Mouse (Mus musculus) lung, adult 18-20 months (tissue): ENCODE data around the gene Ttc28.
A peak's percentile ranks its signal among the peaks of the same experiment; 100 is the strongest.

ENCODE experiments used
- DNase-seq, 2 experiments: peaks; one replicate each; pipeline ENCODE4 v3.0.0; 2022; ENCODE audit warnings: mixed read lengths in 2 of 2

Ttc28 gene

DNA sequence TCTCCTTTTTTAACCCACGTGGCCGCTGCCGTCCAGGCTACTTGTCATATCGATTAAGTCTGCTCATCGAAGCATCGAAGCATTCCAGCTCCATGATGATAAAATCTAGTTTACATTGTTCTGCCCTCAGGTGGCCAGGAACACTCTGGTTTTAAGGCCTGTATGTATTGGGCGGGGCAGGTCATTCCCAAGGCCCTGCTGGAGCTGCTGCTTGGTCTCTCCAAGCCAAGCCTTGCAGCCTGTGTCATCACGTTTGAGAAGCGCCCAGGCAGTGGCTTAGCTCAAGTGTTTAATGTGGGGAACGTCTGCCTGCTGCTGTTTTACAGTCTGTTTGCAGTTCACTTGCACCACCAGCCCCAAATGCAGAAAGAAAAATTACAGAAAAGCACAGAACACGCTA lies 132.5 kb downstream of the Ttc28 start:
- no peak for DNase-seq

- no peak for DNase-seq
Observed at GRCm38 (mm10) chr5:111012587-111012986, 133.0 kb downstream of the Ttc28 start.

DNA sequence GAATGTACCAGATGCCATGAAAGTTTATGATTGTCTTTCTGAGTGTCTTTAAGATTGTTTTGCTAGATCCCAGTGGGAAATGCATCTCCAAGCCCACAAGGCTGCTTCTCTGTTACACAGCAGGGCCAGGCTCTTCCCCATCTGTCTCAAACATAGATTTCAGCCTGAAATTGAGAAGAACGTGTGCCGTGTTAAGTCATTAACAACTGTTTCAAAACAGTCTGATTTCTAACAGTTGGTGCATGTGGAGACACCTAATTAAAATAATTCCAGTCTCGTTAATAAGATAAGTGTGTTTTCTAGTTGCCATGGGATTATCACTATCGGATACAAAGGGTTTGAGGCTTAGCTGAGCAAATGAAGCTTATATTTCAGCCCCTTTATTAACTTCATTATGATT lies 135.4 kb downstream of the Ttc28 start:
- no peak for DNase-seq

- DNase-seq, result peak; percentile 21 to 43
Observed at GRCm38 (mm10) chr5:111017319-111017718, 137.7 kb downstream of the Ttc28 start.

- DNase-seq, result no peak
Observed at GRCm38 (mm10) chr5:111022339-111022738, 142.7 kb downstream of the Ttc28 start.

DNA sequence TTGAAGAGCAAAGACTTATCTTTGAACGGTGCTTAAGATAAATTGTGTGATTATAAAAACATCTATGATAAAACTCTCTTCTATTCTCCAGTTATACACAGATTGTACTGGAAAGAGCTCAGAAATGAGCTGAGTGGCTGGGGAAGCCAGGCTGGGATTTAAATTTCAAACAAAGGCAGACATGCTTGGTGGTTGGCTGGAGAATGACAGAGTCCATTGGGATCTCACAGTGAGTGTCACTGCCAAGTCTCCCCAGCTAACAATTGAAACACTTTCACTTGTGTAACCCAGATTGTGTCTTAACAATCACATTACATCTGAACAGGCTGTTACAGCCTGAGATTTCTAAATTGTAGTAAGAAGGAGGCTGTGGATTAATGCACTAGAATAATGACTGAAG lies 143.3 kb downstream of the Ttc28 start:
- DNase-seq, result no peak

GRCm38 (mm10) chr5:111024621-111025020 lies 145.0 kb downstream of the Ttc28 start:
- no peak for DNase-seq

GRCm38 (mm10) chr5:111025476-111025875 lies 145.9 kb downstream of the Ttc28 start:
- DNase-seq, result no peak

DNA sequence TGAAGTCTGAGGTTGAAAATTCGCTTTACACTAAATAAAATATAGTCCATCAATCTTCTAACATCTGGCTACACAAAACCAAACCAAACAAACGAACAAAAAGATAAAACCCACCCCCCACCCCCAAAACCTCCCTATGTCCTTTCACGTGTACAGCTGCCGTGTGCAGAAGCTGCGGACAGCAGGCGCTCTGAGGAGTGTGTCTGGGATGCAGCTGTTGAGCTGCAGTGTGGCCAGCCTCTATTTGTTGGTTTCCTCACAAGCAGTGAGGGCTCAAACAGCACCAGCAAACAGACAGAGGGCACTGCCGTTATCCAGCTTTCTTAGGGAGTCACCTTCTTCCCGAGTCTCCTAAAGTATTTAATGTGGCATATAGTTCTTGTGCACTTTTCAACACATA lies 146.6 kb downstream of the Ttc28 start:
- no peak for DNase-seq

- no peak for DNase-seq
Observed at GRCm38 (mm10) chr5:111028340-111028739, 148.7 kb downstream of the Ttc28 start.

DNA sequence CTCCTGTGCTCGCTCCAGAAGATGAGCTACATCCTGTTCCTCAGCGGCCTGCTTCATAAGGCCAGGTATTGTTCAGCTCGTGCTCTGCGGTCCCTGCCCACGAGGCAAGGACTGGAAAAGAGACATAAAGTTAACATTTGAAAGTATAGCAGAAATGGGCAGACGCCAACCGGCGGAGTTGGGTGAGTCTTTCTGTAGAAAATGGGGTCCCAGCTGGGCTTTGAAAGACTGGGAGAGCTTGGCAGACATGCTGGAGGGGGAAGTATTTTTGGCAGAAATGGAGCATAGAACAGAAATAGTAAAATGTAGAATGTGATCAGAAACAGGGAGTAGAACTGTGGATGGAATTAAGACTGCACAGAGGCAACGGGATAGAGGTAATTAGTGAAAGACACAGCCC lies 149.3 kb downstream of the Ttc28 start:
- no peak for DNase-seq

DNA sequence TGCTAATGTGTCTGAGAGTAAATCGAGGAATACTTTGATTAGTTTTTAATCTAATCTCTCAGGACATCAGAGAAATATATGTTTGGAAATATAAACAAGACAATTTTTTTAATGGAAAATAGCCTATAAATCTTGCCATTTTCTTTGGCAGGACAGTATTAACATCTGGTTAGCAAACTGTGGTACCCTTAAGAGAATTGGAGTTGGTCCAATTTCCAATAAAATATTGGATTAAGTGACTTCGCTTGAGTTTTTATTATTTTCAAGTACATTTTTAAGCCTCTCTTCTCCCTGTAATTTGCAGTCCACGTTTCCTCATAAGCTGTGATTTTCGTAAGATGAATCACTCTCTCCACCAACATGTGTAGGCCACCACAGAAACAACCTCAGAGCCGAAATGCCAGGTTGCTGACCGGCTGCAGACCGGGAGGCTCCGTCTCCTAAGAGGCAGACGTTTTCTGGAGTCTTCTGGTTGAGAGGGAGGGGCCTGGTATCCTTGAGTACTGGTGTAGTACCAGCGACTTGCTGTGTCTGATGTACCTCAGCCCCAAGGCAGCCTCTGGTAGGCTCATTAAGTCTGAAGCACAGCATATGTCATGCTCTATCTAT lies 153.2 kb downstream of the Ttc28 start:
- no peak for DNase-seq

- DNase-seq, result peak in 1 of 2 experiments; percentile 38
Observed at GRCm38 (mm10) chr5:111033489-111033888, 153.9 kb downstream of the Ttc28 start.

GRCm38 (mm10) chr5:111037123-111037748 lies 157.6 kb downstream of the Ttc28 start:
- no peak for DNase-seq

DNA sequence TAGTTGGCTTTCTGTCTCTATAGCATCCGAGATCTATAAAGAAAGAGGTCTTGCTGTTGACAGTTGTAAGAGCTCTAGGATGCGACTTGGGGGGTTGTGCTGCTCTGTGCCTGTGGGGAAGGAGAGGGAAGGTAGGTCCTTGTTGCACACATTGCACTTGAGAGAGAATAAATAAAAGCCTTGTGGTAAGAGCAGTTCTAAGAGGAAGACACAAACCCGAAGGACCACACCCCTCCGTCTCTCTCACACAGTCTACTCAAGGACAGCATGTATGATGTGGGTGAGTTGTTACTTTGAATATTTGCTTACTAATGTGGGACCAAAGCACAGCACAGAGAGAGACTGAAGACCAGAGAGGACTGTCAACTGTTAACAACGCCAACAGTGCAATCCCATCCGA lies 160.2 kb downstream of the Ttc28 start:
- DNase-seq, result no peak

GRCm38 (mm10) chr5:111041952-111042351 lies 162.3 kb downstream of the Ttc28 start:
- DNase-seq, result no peak

DNA sequence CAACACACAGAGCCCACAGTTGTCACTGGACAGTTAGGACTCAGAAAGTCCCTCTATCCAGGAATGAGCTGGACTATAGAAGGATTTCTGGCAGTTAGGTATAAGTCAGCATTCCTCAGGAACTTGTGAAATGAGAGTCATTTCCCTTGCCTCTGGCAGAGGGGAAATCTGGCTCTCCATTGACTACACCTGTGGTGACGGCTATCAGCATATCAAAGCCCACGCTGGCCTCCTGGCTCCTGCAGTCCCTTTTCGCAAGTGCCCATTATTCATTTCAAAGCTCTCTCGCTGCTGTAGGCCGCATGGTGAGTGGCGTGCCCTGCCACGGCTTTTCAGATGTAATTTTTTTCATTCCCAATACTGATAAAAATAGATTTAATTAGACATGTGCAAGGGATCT lies 164.6 kb downstream of the Ttc28 start:
- no peak for DNase-seq

GRCm38 (mm10) chr5:111046359-111046758 lies 166.8 kb downstream of the Ttc28 start:
- peak in 1 of 2 experiments; percentile 31 for DNase-seq

- DNase-seq, result no peak
Observed at GRCm38 (mm10) chr5:111046841-111047476, 167.4 kb downstream of the Ttc28 start.

DNA sequence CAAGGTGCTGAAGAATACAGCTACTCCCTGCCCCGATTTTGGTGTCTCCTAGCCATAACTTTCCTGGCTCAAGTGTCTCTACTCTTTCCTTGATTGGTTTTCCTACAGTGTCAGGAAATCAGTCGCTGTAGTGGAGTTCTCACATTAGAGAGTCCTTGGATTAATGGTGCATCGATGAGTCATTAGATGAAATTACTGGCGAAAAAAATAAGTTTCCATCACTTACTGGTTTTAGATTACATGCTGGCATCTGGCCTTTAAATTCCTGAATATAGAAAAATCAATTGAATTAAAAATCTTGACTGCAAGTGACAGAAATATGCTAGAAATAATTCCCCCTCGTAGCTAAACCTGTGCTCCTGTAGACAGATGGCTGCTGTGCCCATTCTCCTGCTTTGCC lies 168.4 kb downstream of the Ttc28 start:
- no peak for DNase-seq

DNA sequence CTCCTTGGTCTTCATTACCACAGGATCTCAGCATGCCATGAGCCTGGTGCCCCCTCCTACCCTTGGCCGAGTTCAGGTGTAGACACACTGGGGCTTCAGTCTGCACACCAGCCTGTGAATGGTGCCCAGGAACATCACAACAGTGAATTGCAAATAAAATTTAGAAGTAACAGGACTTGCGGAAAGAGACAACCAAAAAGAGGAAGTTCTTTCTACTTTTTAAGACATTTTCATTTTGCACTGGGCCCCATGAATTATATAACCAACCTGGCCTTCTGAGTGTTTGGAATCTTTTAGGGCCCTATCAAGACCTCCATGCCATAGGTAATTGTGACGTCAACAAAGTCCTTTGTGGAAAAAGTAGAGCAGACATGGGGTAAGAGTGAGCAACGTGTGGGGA lies 170.0 kb downstream of the Ttc28 start:
- no peak for DNase-seq

DNA sequence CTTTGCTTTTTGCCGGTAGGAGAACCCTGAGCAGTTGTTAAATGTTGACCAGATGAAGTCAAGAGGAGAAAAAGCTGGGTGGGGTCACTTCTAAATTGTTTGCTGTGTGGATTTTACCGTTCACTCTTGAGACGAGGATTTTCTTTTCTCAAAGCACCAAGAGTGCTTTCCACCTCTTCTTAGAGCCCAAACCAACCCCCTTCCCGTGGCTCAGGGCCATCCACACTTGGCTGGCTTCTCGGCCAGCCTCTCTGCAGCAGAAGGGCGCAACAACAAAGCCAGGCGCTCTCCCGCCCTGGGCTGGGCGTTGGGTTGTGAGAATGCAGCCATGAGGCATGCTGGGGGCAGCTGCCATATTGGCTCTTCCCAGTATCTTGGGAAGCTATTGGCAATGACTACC lies 170.5 kb downstream of the Ttc28 start:
- DNase-seq, result peak; percentile 76 to 85

- no peak for DNase-seq
Observed at GRCm38 (mm10) chr5:111054380-111054779, 174.8 kb downstream of the Ttc28 start.

- no peak for DNase-seq
Observed at GRCm38 (mm10) chr5:111054848-111055428, 175.3 kb downstream of the Ttc28 start.
